Mouse (Mus musculus) layer of hippocampus, adult 9-10 months (tissue): Measurements from ENCODE around the gene Agtr2.
"Not testable (repeated sequence)": the region's sequence is repeated elsewhere in the genome, so short reads cannot be mapped to it uniquely, and the experiment has no call there.

ENCODE experiments used
- DNase-seq: peaks from one replicate; pipeline ENCODE4 v3.0.0; 2022; ENCODE audit warnings: low spot score

The Agtr2 gene

DNA sequence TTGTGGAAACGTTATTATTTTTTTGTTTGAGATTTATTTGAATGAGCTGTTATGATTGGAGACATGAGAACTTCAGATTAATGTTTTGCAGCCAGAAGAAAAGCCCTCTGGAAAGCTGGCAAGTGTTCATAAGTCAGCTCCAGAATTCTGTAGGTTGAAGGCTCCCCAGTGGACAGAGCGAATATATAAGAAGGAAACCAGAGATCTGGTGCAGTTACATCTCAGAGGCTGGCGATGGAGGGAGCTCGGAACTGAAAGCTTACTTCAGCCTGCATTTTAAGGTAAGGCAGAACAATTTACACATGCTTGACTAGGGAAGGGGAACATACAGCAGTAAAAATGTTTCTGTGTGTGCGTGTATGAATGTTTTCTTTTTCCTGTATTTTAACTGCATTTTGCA, at the start of gene Agtr2:
Agtr2 (plus strand) TSS at position 131 of the 400 bp plus-strand sequence.
- DNase-seq = no peak

DNA sequence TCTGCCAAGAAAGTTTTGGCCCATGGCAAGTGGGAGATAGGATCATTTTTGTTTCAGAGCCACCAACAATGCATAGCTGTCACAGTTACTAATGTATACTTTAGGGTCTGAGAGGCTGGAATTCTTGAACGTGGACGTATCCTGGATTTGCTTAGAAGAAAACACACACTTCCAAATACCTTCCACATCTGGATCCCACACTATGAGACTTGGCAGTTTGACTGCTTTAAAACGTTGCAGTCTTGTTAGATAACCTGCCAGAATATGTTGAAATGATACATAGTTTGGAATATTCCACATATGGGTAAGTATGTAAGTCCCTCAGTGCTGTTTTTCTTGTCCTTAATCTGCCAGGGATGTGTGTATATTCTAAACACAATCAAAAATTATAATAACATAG, 31.8 kb upstream of the Agtr2 start:
- no peak for DNase-seq

DNA sequence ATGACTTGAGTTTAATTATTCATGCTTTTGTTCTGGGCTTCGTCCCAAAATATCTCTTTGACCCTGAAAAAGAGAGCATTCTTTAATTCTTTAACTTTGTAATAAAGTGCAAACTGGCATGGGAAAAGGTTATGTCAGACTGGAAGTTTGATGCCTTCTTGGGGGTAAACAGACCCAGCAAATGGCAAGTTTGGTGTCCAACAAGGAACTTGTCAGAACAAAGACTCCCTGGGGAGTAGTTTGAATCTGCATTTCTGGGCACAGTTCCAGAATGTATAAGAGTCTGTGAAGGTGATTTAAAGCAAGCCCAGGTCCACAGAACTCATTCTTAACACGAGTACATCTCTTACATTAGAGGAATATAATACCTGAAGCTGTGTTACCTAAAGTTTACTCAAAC, 3.8 kb downstream of the Agtr2 start:
- DNase-seq = no peak

DNA sequence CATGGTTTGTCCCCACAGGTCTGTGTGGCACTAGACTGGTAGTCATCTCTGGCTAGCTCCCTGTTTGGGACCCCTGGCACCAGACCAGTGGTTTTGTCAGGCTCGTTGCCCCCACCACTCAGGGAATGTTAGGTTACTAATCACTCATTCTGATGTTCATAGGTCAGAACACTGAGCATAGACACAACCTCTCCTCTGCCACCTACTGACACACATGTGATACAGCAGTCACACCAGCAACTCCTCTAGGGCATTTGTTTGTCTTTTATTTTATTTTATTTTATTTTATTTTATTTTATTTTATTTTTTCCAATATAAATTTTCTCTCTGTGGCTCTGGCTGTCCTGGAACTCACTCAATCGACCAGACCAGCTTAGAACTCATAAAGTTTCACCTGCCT, 15.9 kb downstream of the Agtr2 start:
- DNase-seq = no peak

DNA sequence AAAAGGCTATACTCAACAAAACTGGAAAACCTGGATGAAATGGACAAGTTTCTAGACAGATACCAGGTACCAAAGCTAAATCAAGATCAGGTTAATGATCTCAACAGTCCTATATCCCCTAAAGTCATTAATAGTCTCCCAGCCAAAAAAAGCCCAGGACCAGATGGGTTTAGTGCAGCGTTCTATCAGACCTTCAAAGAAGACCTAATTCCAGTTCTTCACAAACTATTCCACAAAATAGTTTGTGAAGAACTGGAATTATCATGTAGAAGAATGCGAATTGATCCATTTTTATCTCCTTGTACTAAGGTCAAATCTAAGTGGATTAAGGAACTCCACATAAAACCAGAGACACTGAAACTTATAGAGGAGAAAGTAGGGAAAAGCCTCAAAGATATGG, 23.0 kb downstream of the Agtr2 start:
- DNase-seq = not testable (repeated sequence)

DNA sequence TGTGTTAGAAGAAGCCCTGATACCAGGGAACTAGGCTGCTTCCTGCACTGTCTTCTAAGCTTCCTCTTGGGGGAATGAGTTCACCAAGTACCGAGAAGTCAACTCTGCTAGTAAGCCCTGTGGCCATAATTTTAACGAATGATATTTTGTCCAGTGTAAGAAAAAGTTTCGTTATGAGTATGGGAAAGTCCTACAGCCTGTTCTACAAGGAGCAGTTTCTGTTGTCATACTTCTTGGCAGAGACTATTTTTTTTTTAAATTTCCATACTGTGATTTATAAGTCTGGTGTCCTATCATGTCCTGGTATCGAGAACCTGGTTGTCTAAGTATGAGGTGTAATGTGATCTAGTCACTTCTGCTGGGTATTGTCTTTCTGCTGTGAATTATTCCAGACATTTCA, 38.2 kb downstream of the Agtr2 start:
- no peak for DNase-seq
